Mouse (Mus musculus): ENCODE results near the gene Acaca. TPM values are rescaled to one million over a fixed set of nuclear protein-coding genes. Genes with fewer than 3 reads are reported as not detected.
"Not testable (repeated sequence)": the region's sequence is repeated elsewhere in the genome, so short reads cannot be mapped to it uniquely, and the experiment has no call there.

The Acaca gene
- polyA plus RNA-seq, 1 experiment from 2014 or later = 20.5 TPM

GRCm38 (mm10) chr11:84383891-84384290, 254.4 kb downstream of the Acaca start:
- H3K27ac ChIP-seq (ENCODE audit: low read depth) = no peak overlapping the region
- H3K36me3 ChIP-seq (ENCODE audit: insufficient read depth) = peaks cover 23% of the 10 kb centered on the region; the same call in 1 of the 2 replicates
- ATAC-seq (ENCODE audit: insufficient read depth) = no peak
- no peaks in the 10 kb centered on the region for H3K4me1 ChIP-seq (ENCODE audit: insufficient read depth)
- DNase-seq = no peak
- WGBS = 84% methylated on average over 6 of the region's 6 CpGs
- no peaks in the 10 kb centered on the region for H3K9me3 ChIP-seq (ENCODE audit: low read depth, low read length)
- H3K9ac ChIP-seq = no peak overlapping the region
- no peak for TF ChIP-seq CTCF (IDR thresholded peaks at IDR 0.05; ENCODE audit: low read depth)
- H3K4me2 ChIP-seq = no peak overlapping the region
- no peaks in the 10 kb centered on the region for H3K27me3 ChIP-seq (ENCODE audit: insufficient read depth, low read length)
- no peak overlapping the region for H3K4me3 ChIP-seq (ENCODE audit: low read depth, low read length)

- Histone ChIP-seq H3K4me2 (no peak overlapping the region), H3K4me3 (ENCODE audit: low read depth, low read length) (no peak overlapping the region), H3K9me3 (ENCODE audit: low read depth, low read length) (no peaks in the 10 kb centered on the region), H3K27ac (ENCODE audit: low read depth) (no peak overlapping the region), H3K27me3 (ENCODE audit: insufficient read depth, low read length) (no peaks in the 10 kb centered on the region), H3K4me1 (ENCODE audit: insufficient read depth) (no peaks in the 10 kb centered on the region), H3K36me3 (ENCODE audit: insufficient read depth) (peaks cover 28% of the 10 kb centered on the region), H3K9ac (no peak overlapping the region)
- ATAC-seq (ENCODE audit: insufficient read depth) (no peak), DNase-seq (peak; percentile 15)
- 74% methylated on average over 6 of the region's 6 CpGs for WGBS
- no peak for TF ChIP-seq CTCF (IDR thresholded peaks at IDR 0.05; ENCODE audit: low read depth)
These were observed 259.9 kb downstream of the Acaca start for GRCm38 (mm10) chr11:84389332-84389731.

- no peak for TF ChIP-seq CTCF (IDR thresholded peaks at IDR 0.05; ENCODE audit: low read depth)
- no peak overlapping the region for H3K4me2 ChIP-seq
- H3K9ac ChIP-seq = no peak overlapping the region
- no peaks in the 10 kb centered on the region for H3K9me3 ChIP-seq (ENCODE audit: low read depth, low read length)
- no peak for DNase-seq
- WGBS = 80% methylated on average over 8 of the region's 8 CpGs
- peaks cover 25% of the 10 kb centered on the region for H3K36me3 ChIP-seq (ENCODE audit: insufficient read depth)
- H3K4me3 ChIP-seq (ENCODE audit: low read depth, low read length) = no peak overlapping the region
- no peak overlapping the region for H3K27ac ChIP-seq (ENCODE audit: low read depth)
- no peak for ATAC-seq (ENCODE audit: insufficient read depth)
- no peaks in the 10 kb centered on the region for H3K4me1 ChIP-seq (ENCODE audit: insufficient read depth)
- H3K27me3 ChIP-seq (ENCODE audit: insufficient read depth, low read length) = no peaks in the 10 kb centered on the region
These were observed 261.7 kb downstream of the Acaca start for GRCm38 (mm10) chr11:84391126-84391525.

GRCm38 (mm10) chr11:84392066-84392465, 262.6 kb downstream of the Acaca start:
- peaks cover 25% of the 10 kb centered on the region for H3K36me3 ChIP-seq (ENCODE audit: insufficient read depth)
- H3K4me2 ChIP-seq; ATAC-seq (ENCODE audit: insufficient read depth); H3K4me3 ChIP-seq (ENCODE audit: low read depth, low read length); H3K4me1 ChIP-seq (ENCODE audit: insufficient read depth); H3K27ac ChIP-seq (ENCODE audit: low read depth); H3K9ac ChIP-seq; H3K9me3 ChIP-seq (ENCODE audit: low read depth, low read length); H3K27me3 ChIP-seq (ENCODE audit: insufficient read depth, low read length); DNase-seq: not testable (repeated sequence)
- peak; percentile 23; the same call in 1 of the 2 replicates for TF ChIP-seq CTCF (IDR thresholded peaks at IDR 0.05; ENCODE audit: low read depth)
- WGBS = 75% methylated on average over 7 of the region's 7 CpGs

- Histone ChIP-seq H3K36me3 (ENCODE audit: insufficient read depth) (peaks cover 30% of the 10 kb centered on the region), H3K4me1 (ENCODE audit: insufficient read depth) (no peaks in the 10 kb centered on the region), H3K9me3 (ENCODE audit: low read depth, low read length) (no peaks in the 10 kb centered on the region), H3K4me2 (no peak overlapping the region), H3K27ac (ENCODE audit: low read depth) (no peak overlapping the region), H3K4me3 (ENCODE audit: low read depth, low read length) (no peak overlapping the region), H3K27me3 (ENCODE audit: insufficient read depth, low read length) (no peaks in the 10 kb centered on the region), H3K9ac (no peak overlapping the region)
- TF ChIP-seq CTCF (IDR thresholded peaks at IDR 0.05; ENCODE audit: low read depth) = no peak
- ATAC-seq (ENCODE audit: insufficient read depth) = no peak
- 59% methylated on average over 7 of the region's 7 CpGs for WGBS
- no peak for DNase-seq
These were observed 264.1 kb downstream of the Acaca start for GRCm38 (mm10) chr11:84393571-84393970.

- no peak for TF ChIP-seq CTCF (IDR thresholded peaks at IDR 0.05; ENCODE audit: low read depth)
- no peak for ATAC-seq (ENCODE audit: insufficient read depth)
- peaks cover 33% of the 10 kb centered on the region for H3K36me3 ChIP-seq (ENCODE audit: insufficient read depth)
- H3K9me3 ChIP-seq (ENCODE audit: low read depth, low read length) = no peaks in the 10 kb centered on the region
- DNase-seq = no peak
- no peak overlapping the region for H3K4me2 ChIP-seq
- no peaks in the 10 kb centered on the region for H3K4me1 ChIP-seq (ENCODE audit: insufficient read depth)
- no peak overlapping the region for H3K9ac ChIP-seq
- H3K27ac ChIP-seq (ENCODE audit: low read depth) = no peak overlapping the region
- H3K27me3 ChIP-seq (ENCODE audit: insufficient read depth, low read length) = no peaks in the 10 kb centered on the region
- 67% methylated on average over 1 of the region's 1 CpGs for WGBS
- no peak overlapping the region for H3K4me3 ChIP-seq (ENCODE audit: low read depth, low read length)
These were observed 265.5 kb downstream of the Acaca start for GRCm38 (mm10) chr11:84395010-84395409.

- Histone ChIP-seq H3K4me2 (no peak overlapping the region), H3K9ac (no peak overlapping the region), H3K36me3 (ENCODE audit: insufficient read depth) (no peaks in the 10 kb centered on the region), H3K27me3 (ENCODE audit: insufficient read depth, low read length) (no peaks in the 10 kb centered on the region), H3K27ac (ENCODE audit: low read depth) (no peak overlapping the region), H3K9me3 (ENCODE audit: low read depth, low read length) (no peaks in the 10 kb centered on the region), H3K4me3 (ENCODE audit: low read depth, low read length) (no peak overlapping the region), H3K4me1 (ENCODE audit: insufficient read depth) (no peaks in the 10 kb centered on the region)
- DNase-seq (no peak), ATAC-seq (ENCODE audit: insufficient read depth) (no peak)
- WGBS = 87% methylated on average over 4 of the region's 4 CpGs
- TF ChIP-seq CTCF (IDR thresholded peaks at IDR 0.05; ENCODE audit: low read depth) = peak; percentile 29; the same call in 1 of the 2 replicates
These were observed 277.3 kb downstream of the Acaca start for GRCm38 (mm10) chr11:84406733-84407132.

- Histone ChIP-seq H3K27ac (ENCODE audit: low read depth) (no peak overlapping the region), H3K4me2 (no peak overlapping the region), H3K9me3 (ENCODE audit: low read depth, low read length) (no peaks in the 10 kb centered on the region), H3K4me3 (ENCODE audit: low read depth, low read length) (no peak overlapping the region), H3K36me3 (ENCODE audit: insufficient read depth) (no peaks in the 10 kb centered on the region), H3K9ac (no peak overlapping the region), H3K4me1 (ENCODE audit: insufficient read depth) (no peaks in the 10 kb centered on the region), H3K27me3 (ENCODE audit: insufficient read depth, low read length) (no peaks in the 10 kb centered on the region)
- ATAC-seq (ENCODE audit: insufficient read depth) = no peak
- peak; percentile 8 for DNase-seq
- no peak for TF ChIP-seq CTCF (IDR thresholded peaks at IDR 0.05; ENCODE audit: low read depth)
- 51% methylated on average over 4 of the region's 4 CpGs for WGBS
These were observed 280.9 kb downstream of the Acaca start for GRCm38 (mm10) chr11:84410383-84410782.
